Mouse (Mus musculus) kidney, postnatal 4 days (tissue): ENCODE measurements around the gene Gm9857.

Experiments
- DNase-seq, 2 experiments: peaks; one replicate each; pipeline ENCODE4 v3.0.0; 2021; ENCODE audit warnings: mixed read lengths in 2 of 2

The Gm9857 gene

GRCm38 (mm10) chr3:108921822-108922221 lies 18.4 kb downstream of the Gm9857 start:
- DNase-seq = no peak

GRCm38 (mm10) chr3:108920442-108921070 lies 19.7 kb downstream of the Gm9857 start:
- DNase-seq = no peak

- no peak for DNase-seq
These were observed 21.4 kb downstream of the Gm9857 start for GRCm38 (mm10) chr3:108918852-108919251.

GRCm38 (mm10) chr3:108917986-108918385 lies 22.3 kb downstream of the Gm9857 start:
- DNase-seq = no peak

GRCm38 (mm10) chr3:108916857-108917256 lies 23.4 kb downstream of the Gm9857 start:
- no peak for DNase-seq

GRCm38 (mm10) chr3:108915999-108916398 lies 24.2 kb downstream of the Gm9857 start:
- DNase-seq = no peak

GRCm38 (mm10) chr3:108911548-108912413 lies 28.5 kb downstream of the Gm9857 start, which contains the start of gene Prpf38b:
TSS of gene Prpf38b (minus strand) at chr3:108911727.
- DNase-seq = peak; percentile 97 to 98

GRCm38 (mm10) chr3:108911081-108911547 lies 29.1 kb downstream of the Gm9857 start:
- DNase-seq = peak; percentile 66 to 86

- peak; percentile 22 to 41 for DNase-seq
These were observed 29.8 kb downstream of the Gm9857 start for GRCm38 (mm10) chr3:108910303-108911080.

- DNase-seq = no peak
These were observed 37.3 kb downstream of the Gm9857 start for GRCm38 (mm10) chr3:108902934-108903333.

GRCm38 (mm10) chr3:108902038-108902437 lies 38.2 kb downstream of the Gm9857 start:
- DNase-seq = no peak

- DNase-seq = no peak
These were observed 39.6 kb downstream of the Gm9857 start for GRCm38 (mm10) chr3:108900681-108901080.

GRCm38 (mm10) chr3:108900147-108900546 lies 40.1 kb downstream of the Gm9857 start:
- DNase-seq = no peak

- DNase-seq = no peak
These were observed 41.6 kb downstream of the Gm9857 start for GRCm38 (mm10) chr3:108898640-108899039.

GRCm38 (mm10) chr3:108892914-108893313 lies 47.3 kb downstream of the Gm9857 start:
- no peak for DNase-seq

- DNase-seq = no peak
These were observed 48.2 kb downstream of the Gm9857 start for GRCm38 (mm10) chr3:108892080-108892479.
